Mouse (Mus musculus) fat pad, adult 2 months (tissue): ENCODE measurements at regions not wholly inside any gene's neighbourhood (a gene's known extent, or its start where the extent isn't known, plus 50 kb on each side); places are given as distances from the start of the nearest gene placed in this dataset.

Experiments
- DNase-seq: peaks from one replicate; pipeline ENCODE4 v3.0.0-alpha.2; 2011; ENCODE audit warnings: low read depth, low spot score; ENCODE audit errors: extremely low read depth

DNA sequence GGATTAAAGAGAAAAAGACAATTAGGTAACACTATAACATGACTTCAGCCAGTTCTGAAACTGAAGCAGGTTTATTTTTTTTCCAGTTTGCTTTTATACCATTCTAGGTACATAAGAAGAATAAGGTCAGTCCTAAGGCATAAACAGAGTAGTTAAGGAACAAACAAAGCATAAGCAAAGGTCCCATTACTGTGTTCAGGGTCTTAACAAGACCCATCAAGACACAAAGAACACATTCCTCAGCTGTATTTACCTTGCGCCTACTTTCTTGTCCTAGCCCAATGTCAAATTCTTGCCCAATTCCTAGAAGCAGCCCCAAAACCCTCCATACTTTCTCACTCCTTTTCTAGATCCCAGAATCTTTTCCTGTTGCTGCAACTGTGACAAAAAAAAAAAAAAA, 230.8 kb downstream of the Sp3 start:
- DNase-seq: no peak

DNA sequence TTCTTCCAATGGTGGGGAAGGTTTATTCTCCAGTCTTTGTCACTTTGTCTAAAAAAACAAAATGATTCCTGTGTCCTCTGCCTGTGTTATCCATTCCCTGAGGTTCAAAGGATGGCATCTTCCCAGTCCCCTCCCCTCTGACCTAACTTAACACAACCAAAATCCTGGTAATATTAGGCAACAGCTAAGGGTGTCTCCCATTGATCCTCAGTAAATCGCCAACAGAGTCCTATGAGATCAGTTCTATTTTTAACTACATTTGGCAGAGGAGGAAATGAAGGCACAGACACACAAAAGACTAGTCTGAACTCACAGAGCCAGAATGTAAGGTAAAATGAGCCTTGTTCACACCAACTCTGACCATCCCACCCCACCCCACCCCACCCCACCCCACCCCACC, 228.8 kb downstream of the Sp3 start:
- DNase-seq: no peak

DNA sequence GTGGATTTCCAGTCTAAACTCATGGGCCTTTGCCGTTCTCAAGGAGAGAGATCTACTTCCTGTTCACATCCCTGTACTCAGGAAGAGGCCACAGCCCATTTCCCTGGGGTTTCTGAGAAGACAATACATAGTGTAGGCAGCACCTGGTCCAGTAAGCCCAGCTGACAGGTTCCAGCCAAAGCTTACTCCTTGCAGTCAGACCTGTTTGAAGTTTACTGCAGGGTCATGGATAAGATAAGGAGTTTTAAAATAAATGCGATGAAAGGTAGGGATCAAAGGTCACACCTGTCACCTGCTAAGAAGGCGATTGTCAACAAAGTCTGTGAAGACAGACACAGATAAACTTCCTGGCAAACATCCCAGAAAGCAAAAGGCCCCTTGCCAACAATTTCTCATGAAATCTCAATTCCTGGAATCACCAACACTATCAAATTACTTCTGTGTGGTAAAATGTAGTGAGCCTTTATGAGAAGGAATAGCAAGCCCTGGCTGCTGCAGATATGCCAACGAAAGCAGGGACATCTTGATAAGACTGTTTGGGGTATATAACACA, 227.5 kb downstream of the Sp3 start:
- no peak for DNase-seq

DNA sequence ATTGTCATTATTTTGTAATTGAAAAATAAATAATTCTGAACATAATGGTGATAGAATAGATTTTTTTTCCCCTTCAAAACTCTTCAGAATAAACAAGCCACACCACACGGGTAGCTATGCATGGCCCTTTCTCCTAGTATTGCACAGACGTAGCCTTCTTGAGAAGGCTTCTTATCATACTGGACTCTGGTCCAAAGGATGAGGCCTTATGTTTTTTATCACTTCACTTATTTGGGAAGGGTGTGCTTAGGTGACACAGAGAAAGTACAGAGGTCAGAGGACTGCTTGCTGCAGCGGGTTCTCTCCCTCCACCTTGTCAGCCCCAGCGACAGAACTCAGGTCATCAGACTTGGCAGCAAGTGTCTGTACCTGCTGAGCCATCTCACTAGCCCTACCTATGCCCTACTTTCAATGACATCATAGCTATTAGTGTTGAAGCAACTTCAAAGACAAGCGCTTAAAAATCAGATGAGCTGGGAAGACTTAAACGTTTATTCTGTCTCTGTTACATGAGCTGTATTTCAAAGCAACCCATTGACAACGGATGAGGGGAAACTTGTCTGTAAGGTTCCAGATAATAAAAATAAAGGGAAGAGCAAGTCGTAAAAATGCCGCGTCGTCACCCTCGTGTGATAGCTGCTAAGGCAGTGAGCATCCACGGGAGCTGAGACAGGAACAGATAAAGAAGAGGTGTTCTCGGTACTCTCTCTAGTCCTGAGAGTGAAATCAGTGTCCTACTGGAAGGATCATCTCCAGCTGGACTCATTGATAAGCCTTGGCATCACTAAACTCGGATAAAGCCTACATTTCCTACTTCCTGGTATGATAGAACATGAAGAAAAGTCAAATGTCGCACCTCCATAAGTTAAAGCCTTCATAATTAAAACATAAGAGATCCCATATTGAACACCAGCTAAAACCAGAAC, 226.2 kb downstream of the Sp3 start:
- DNase-seq: no peak

DNA sequence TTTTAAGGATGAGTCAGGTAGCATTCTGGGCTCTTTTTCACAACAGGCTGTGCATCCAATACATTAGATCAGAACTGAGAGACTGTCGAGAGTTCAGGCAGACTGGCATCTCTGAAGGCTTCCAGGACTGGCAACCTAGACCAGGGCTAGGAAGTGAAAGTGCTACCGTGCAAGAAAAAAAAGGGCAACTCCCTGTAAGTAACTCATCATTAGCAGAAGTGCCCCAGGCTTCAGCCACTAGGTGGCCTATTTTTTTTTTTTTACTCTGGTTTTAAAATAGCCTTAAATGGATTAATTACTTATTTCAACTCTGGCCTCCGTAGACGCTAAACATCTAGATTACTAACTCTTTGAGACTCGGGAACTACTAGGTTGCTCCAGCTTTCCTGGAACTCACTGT, 216.8 kb downstream of the Sp3 start:
- DNase-seq: no peak

DNA sequence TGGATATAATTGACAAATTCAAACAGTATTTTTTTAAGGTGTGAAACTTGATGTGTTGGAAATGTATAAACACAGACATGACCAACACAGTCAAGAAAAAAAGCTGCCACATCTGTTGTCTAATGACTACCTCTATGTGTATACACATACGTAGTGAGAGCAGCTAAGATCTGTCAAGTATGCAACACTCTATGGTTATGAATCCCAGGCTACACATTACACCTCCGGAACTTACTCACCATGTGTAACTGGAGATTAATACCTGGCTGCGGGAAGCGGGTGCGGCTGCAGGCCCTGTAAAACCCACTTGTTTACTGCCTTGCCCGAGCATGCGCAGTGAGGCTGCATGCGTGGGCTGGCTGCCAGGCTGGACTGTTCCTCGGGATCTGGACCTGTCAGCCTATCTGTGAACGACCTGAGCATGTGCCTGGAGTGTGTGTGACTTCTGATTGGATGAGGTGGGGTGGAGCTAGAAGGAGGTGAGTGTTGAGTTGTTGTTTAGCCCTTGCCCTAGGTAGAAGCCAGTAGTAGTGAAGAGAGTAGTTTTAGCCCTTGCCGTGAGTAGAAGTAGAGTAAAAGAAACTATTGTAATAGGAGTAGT, 211.1 kb downstream of the Sp3 start:
- DNase-seq: no peak

DNA sequence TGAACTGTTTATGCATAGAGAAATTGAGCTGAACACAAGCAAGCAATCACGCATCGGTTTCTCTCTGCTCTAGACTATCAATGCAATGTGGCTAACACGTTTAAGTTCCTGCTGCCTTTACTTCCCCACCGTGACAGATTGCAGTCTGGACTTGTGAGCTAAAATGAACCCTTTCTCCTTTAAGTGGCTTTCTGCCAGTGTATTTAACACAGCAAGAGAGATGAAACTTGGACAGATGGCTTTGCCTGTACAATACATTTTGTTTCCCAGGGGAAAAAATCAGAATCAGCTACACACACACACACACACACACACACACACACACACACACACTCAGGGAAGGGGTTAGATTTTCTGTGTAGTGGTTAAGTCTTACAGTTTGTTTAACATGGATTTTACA, 206.8 kb downstream of the Sp3 start:
- DNase-seq: no peak

DNA sequence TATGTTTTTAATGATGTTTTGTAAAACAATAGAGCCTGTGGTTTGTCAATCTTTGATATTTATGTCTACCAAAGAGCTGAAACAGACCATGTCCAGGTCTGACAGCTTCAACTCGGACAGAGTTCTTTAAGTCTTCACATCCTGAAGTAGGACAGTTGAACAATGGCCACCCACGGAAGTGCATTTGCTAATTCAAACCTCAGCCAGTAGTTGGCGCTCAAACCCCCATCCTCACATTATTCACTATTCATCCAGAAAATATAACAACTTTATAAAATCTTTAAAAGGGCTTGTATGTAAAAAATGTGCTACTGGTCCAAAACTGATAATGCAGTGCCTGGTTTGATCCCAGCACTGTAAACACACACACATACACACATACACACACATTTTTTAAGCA, 202.9 kb downstream of the Sp3 start:
- no peak for DNase-seq

DNA sequence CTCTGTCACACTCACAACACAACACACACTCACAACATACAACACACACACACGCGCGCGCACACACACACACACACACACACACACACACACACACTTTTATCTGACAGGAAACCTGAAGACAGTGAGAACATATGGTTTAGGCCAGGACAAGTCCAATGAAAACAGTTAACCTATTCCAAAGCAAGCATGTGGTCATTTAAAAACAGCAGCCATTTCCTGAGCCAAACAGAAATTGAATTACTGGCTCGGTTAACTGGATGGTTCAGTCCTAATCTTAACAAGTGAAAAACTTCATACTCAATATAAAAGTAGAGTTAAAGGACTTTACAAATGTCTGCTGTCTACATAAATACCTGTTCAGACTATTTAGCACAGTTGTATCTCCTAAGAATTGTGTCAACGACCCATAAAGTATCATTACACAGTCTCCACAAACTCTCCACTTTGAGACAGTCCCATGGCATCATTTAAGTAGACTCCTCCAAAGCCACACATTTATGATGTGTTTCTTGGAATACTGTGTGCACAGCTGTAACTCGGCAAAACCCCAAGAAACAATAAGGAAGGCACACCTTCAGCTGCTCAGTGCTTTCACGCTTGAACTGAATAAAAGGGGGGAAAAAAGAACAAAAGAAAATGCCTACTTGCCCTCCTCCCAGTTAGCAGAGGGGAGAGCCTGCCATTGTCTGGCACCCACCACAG, 202.3 kb downstream of the Sp3 start:
- no peak for DNase-seq

DNA sequence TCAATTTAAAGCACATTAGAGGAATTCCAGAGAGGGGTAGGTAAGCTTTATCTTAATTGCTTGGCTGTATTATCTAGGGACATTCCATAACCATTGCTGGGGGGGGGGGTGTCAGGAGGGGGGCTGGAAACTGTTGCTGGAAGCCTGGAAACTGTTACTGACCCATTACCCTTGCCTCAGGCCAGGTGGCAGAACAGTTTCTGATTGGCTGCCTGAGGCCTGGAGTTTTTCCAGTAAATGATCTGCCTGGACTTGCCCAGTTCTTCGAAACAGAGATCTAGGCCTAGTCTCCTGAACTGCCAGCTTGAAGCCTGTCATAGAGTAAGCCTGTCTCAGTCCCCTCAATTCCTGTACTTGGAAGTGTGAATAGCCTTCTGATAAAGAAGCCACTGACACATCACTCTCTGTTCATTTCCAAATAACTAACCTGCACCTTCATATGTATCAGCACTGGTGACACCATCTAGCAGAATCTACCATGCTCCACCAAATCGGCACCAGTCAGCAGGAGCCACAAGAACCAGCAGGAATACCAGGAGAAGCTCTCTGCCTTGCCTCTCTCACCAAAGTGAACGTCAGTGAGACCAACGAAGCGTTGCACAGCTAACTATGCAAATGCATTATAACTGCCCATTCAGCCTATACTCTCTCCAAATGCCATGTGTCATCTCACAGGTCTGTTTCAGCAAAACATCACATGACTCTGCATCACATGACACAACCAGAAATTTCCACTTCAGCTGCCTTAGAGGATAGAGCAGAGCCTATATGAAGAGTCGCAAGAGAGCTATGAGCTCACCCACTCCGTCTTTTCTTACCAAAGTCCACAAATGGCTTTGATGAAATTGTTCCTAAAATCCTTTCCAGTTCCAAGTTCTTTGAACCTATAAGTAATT, 200.7 kb downstream of the Sp3 start:
- DNase-seq: no peak

DNA sequence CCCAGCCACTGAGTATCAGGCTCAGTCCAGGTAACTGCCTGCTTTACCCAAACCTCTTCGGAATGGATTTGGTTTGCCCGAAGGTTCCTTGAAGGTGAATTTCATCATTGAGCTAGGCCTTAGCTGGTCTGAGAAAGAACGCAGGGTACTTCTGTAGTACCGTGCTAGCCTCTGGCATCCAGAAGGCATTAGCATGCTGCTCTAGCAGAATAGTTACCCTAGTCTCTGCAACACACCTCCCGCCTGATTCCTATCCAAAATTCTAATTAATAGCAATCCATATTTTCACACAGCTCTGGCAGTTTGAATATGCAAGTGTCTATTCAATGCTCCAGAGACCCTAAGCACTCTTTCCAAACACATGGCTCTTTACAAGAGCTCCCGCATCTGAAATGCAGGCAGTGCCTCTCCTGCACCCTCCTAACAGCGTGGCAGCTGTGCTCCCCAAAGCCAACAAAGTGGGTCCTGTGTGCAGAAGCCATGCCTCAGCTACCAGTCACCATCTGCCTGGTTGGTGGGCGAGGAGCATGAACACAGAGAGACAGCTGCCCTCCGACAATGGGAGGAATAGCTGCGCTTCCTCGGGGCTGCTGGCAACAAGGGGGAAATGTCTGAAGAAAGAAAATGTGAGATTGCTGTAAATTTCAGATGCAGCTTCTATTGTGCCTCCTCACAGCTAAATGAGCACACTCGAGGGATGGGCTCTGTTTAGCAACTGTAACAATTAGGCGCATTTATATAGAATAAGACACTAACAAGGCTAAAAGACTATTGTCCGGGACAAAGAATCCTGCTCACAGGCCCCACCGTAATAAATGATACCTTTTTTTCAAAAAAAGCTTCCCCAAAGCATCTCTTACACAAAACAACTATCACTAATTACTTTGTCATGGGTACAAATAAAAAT, 198.6 kb downstream of the Sp3 start:
- no peak for DNase-seq

DNA sequence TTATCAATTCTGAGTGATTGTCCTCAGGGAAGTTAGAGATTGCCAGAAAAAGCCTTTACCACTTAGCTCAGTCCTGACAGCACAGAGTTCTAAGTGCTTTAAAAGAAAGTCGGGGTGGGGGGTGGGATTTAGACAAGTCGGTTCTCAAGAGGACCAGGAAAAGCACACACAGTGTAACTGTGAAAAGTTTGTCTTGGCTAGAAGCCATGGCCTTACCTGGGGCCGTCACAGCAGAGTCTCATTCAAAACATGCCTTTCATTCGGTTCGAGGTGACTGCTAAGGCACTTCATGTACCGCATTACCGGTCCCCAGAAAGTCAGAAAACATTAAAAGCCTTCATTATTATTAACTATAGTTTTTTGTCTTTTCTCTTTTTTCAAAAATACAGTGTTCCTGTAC, 197.9 kb downstream of the Sp3 start:
- DNase-seq: no peak

DNA sequence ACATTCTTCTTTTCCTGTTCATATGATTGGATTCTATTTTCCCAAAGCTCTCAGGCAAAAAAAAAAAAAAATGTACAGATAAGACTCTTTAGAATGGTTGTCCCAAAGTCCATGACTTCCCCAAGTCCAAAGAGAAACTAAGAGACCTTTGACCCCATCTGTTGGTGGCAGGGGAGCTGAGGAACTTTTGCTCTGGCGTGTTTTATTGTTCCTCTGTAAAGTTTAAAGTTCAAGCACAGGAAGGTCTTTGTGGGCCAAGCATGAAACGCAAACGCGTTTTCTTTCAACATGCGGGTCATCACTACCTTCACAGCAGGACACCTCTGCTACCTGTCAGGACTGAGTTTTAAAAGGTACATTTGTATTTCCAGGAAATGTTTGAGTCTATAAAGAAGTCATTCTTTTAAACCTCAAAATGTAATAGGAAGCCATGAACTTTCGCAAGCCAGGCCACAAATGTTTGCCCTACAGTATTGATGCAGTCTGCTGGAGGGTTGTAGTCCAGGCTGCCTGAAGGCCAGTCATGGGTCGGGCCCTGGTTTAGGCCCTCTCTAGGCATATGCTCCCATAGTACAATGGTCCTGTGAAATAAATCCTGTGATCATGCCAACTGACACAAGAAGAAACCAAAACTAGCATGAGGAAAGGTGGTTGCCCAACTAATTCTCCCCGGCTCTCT, 194.7 kb downstream of the Sp3 start:
- DNase-seq: no peak

DNA sequence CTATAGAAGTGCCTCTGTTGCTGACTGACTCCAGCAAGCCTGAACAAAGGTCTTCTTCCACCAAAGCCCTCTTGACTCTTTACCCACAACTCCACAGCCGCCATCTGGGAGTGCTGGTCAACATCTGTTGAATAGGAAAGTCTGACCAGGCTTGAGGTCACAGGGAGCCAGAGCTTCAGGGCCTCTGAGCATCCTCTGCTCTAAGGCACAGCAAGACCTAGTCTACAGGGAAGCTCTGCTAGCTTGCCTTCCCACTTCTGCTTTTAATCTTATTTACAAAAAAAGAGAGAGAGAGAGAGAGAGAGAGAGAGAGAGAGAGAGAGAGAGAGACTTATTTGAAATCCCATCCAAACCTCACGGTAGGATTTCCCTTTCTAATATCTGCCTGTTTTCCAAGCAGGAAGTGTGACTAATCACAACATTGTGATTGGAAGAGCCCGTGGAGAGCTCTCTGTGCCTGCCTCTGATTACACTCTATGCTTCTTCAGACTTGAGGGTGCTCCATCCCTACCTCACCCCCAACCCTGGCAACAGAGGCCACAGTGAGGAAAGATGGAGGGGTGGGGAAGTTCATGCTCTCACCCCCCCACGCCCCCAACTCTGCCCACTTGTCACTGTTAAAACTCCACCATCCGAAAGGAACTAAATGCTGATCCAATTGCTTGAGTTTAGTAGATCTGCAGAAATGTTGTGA, 194.1 kb downstream of the Sp3 start:
- no peak for DNase-seq

DNA sequence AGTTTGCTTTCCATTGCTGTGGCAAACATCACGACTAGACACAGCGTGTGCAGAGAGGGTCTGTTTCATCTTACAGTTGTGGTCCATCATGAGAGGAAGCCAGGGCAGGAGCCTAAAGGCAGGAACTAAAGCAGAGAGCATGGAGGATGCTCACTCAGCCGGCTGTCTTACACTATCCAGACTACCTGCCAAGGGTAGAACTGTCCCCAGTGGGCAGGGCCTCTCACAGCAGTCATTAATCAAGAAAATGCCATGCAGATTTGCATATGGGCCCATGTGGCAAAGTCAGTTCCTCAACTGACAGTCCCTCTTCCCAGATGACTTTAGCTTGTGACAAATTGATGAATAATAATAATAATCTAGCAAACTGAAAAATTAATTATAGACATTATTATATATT, 192.6 kb downstream of the Sp3 start:
- DNase-seq: no peak

DNA sequence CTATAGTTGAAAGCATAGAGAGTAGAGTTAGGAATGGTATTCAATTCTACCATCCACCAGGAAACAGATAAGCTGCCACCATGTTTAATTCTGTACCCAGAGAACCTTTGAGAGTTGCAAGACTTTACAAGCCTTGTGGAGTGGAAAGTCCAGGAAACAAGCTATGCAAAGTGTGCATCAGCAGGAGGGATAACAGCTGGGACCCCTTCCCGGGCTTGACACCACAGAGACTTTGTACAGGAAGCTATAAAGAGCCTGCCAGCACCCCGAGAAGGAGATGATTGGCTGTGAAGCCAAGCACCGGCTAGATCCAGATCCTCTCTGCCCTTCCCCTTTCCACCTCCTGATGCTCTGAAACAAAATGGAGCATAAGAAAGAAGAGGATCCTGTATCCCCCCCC, 188.8 kb downstream of the Sp3 start:
- DNase-seq: no peak

DNA sequence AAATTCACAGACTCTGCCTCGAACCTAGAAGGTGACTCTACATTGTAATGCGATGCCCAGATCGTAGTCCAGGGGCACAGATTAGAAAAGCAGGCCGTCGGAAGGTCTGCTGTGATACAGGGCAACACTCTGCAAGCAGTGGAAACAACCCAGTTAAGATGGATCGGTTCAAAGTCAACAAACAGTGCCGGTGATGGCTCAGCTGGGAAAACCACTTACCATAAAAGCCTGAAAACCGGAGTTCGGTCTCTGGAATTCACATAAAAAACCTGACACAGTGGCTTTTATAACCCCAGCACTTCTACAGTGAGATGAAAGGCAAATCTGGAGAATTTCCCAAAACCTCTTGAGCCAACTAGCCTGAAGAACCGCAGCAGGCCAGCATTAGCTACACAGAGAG, 186.8 kb downstream of the Sp3 start:
- no peak for DNase-seq

DNA sequence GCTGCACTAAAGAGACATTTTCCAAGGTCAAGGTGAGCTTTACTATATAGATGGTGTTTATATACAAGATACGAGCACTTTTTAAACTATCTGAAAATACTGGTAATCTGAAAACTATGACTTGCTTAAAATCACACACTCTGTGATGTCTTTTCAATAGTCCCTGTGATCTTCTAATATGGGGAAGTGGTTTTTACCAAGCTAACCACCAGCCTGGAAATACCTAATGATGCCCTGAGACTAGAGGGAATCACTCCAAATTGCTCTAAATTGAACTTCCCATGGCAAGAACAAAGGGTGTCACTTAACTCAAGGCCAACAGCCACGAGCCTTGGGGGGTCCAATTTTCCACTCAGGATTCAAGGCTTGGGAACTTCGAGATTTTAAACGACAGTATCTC, 185.7 kb downstream of the Sp3 start:
- no peak for DNase-seq
